Mouse (Mus musculus) liver, embryonic 16.5 days (tissue): ENCODE data around the gene Aak1. TPM values are rescaled to one million over a fixed set of nuclear protein-coding genes. Genes with fewer than 3 reads are reported as not detected.

ENCODE experiments used
- ATAC-seq: fragments of 200-750 bp; cut with Nextera tagmentation; 2 replicates; pipeline ENCODE4 v1.8.0; 2017; ENCODE audit warnings: low read depth, mild to moderate bottlenecking, moderate number of reproducible peaks, moderate library complexity
- H3K27ac ChIP-seq: fragments of 300-500 bp; sonication (generic); 2 replicates; pipeline ENCODE4 v1.5.1; 2014; ENCODE audit warnings: mild to moderate bottlenecking, low read length
- H3K27me3 ChIP-seq: fragments of 300-500 bp; sonication (generic); 2 replicates; pipeline ENCODE4 v1.6.1; 2014; ENCODE audit warnings: low read depth, low read length, mixed read lengths; ENCODE audit not compliant: control insufficient read depth, insufficient read depth
- H3K36me3 ChIP-seq: fragments of 300-500 bp; sonication (generic); 2 replicates; pipeline ENCODE4 v1.6.1; 2014; ENCODE audit warnings: mild to moderate bottlenecking; ENCODE audit not compliant: control insufficient read depth, insufficient read depth
- H3K4me1 ChIP-seq: fragments of 300-500 bp; sonication (generic); 2 replicates; pipeline ENCODE4 v1.6.1; 2014; ENCODE audit warnings: low read depth, low read length, mixed read lengths; ENCODE audit not compliant: control insufficient read depth
- H3K4me2 ChIP-seq: fragments of 300-500 bp; sonication (generic); 2 replicates; pipeline ENCODE4 v1.6.1; 2014; ENCODE audit warnings: low read depth, low read length, mixed read lengths
- H3K4me3 ChIP-seq: fragments of 300-500 bp; sonication (generic); 2 replicates; pipeline ENCODE4 v1.5.1; 2014; ENCODE audit warnings: low read depth, mild to moderate bottlenecking, low read length
- H3K9ac ChIP-seq: fragments of 300-500 bp; sonication (generic); 2 replicates; pipeline ENCODE4 v1.6.1; 2014; ENCODE audit warnings: low read depth, low read length
- H3K9me3 ChIP-seq: fragments of 300-500 bp; sonication (generic); replicated peaks from 2 replicates; pipeline ENCODE4 v1.6.1; 2016; ENCODE audit warnings: low read length; ENCODE audit not compliant: control insufficient read depth
- WGBS: fragments of 180-500 bp; shearing (Covaris S2); extraction: QIAGEN DNeasy Blood & Tissue Kit; methylation state at CpG from one replicate; pipeline ENCODE4 v1.1.7; 2014; ENCODE audit not compliant: insufficient replicate concordance; 5-methylcytosine and 5-hydroxymethylcytosine counted together
- polyA plus RNA-seq: library from polyadenylated mRNA; unstranded; fragments of >200 nt; fragmentation: Nextera tagmentation; extraction: Ambion mirVana; gene quantifications from 2 replicates; pipeline ENCODE4 v1.2.1, GENCODE M21; 2015

Gene Aak1
- polyA plus RNA-seq, 1 experiment from 2014 or later: 3.4 TPM

DNA sequence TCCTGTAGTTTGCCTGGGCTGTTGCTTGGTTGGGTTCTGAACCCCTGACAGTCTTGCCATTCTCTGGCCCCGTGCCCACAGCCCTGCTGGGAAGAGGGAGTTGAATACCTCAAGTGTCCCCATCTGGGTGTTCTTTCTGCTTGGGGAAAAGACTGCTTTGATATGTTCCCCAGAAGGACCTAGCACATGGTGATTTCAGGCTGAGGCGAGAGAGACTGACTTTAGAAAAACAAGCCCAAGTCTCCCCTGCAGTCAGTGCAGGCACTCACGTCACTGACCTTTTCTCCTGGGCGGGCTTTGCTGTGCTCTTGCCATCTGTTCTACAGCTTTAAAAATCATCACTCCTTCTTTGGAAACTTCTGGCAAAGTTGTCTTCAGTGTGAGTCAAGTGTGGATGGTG, 67.9 kb downstream of the Aak1 start:
- Histone ChIP-seq H3K9me3 (no peaks in the 10 kb centered on the region), H3K9ac (no peak overlapping the region), H3K4me3 (no peak overlapping the region), H3K27me3 (no peaks in the 10 kb centered on the region), H3K36me3 (no peaks in the 10 kb centered on the region), H3K4me2 (no peak overlapping the region), H3K4me1 (no peaks in the 10 kb centered on the region), H3K27ac (no peak overlapping the region)
- WGBS: 73% methylated on average over 4 of the region's 4 CpGs
- ATAC-seq: no peak

DNA sequence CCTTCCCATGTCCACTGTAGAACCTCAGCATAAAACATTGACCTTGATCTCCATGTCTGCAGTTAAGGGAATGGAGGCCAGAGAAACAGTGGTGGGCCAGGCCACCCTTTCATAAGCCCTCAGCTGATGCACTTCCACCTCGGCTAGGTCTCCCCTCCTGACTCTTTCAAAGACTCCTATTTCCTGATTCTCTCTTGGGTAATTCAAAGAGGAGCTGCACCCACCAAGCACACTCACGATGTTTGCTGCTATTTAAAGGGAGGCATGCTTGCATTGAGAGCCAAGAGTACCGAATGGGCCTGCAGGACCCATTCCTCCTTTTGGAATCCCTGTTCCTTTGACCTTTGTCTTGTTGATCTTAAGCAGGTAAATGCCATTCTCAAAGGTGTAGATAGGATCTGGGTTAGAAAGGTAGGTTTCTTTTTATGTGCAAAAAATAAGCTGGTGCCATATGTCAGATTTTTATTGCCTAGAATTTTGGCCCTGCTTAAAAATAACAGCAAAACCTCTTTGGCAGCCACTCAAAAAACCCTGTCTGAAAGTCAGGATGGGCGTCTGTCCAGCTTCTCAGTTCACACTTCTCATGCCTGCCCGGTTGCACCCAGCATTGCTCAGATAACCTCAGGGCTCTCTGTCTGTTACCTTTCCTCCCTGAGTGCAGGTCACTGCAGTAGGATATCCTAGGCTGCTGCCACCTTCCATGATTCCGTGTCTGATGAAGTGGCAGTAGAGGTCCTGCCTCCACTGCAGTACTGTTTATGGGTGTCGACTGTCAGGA, 68.9 kb downstream of the Aak1 start:
- Histone ChIP-seq H3K4me2 (no peak overlapping the region), H3K9me3 (no peaks in the 10 kb centered on the region), H3K36me3 (no peaks in the 10 kb centered on the region), H3K4me3 (no peak overlapping the region), H3K4me1 (no peaks in the 10 kb centered on the region), H3K27ac (no peak overlapping the region), H3K9ac (no peak overlapping the region), H3K27me3 (no peaks in the 10 kb centered on the region)
- WGBS: 56% methylated on average over 7 of the region's 7 CpGs
- ATAC-seq: no peak

DNA sequence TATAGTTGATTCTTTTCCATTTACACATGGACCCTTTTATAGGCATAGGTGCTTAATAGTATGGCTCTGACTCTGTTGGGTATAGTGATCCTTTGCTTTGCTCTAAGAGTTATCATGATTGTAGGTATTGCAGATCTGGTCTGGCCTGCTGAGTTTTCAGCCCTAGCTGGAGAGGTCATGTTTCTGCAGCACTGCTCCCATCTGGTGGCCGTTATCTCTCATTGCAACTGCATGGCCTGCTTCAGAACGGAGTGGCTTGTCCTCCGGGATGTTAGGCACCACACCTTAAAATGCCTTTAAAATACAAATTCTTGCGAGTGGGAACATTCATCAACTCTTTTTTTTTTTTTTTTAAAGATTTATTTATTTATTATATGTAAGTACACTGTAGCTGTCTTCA, 72.6 kb downstream of the Aak1 start:
- H3K27ac ChIP-seq: no peak overlapping the region
- H3K9ac ChIP-seq: no peak overlapping the region
- H3K27me3 ChIP-seq: no peaks in the 10 kb centered on the region
- no peak overlapping the region for H3K4me3 ChIP-seq
- peak; percentile 64 for ATAC-seq
- no peak overlapping the region for H3K4me2 ChIP-seq
- 19% methylated on average over 4 of the region's 4 CpGs for WGBS
- no peaks in the 10 kb centered on the region; the same call in 1 of the 2 replicates for H3K36me3 ChIP-seq
- H3K9me3 ChIP-seq: no peaks in the 10 kb centered on the region
- H3K4me1 ChIP-seq: no peaks in the 10 kb centered on the region

DNA sequence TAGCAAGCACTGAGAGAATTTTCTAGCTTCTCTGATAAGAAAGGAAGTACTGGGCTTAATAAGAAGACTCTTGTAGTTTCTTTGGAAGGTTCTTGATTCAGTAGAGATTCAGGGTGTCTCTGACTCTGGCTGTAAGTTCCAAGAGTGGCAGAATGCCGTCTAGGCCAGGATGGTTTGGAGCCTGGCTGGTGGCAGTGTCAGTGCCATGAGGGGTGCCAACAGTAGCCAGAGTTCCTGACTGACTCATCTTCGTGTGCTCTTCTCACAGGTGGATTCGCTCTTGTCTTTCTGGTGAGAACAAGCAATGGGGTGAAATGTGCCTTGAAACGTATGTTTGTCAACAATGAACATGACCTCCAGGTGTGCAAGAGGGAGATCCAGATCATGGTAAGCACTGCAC, 75.4 kb downstream of the Aak1 start:
- WGBS: 73% methylated on average over 4 of the region's 4 CpGs
- Histone ChIP-seq H3K9me3 (no peaks in the 10 kb centered on the region), H3K9ac (no peak overlapping the region), H3K27me3 (no peaks in the 10 kb centered on the region), H3K4me1 (no peaks in the 10 kb centered on the region), H3K27ac (no peak overlapping the region), H3K36me3 (no peaks in the 10 kb centered on the region; the same call in 1 of the 2 replicates), H3K4me3 (no peak overlapping the region), H3K4me2 (no peak overlapping the region)
- ATAC-seq: no peak

DNA sequence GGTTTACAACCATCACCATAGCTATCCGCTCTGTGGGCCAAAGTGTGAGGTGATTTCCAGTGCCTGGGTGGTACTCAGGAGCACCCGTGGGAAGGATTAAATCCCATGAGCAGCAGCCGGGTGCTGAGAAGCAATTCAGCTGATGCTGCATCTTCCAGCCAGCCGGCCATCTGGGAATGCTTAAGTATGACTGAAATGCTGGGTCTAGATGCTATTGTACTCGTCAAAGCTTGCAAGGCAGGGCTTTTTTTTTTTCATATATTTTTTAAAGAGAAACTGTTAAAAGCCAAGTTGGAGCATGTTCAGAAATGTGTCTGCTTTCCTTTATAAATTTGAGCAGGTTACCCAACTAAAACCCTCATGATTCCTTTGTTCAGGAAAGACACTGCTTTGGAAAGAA, 85.2 kb downstream of the Aak1 start:
- WGBS: 70% methylated on average over 5 of the region's 5 CpGs
- no peak overlapping the region for H3K27ac ChIP-seq
- no peak overlapping the region for H3K4me2 ChIP-seq

DNA sequence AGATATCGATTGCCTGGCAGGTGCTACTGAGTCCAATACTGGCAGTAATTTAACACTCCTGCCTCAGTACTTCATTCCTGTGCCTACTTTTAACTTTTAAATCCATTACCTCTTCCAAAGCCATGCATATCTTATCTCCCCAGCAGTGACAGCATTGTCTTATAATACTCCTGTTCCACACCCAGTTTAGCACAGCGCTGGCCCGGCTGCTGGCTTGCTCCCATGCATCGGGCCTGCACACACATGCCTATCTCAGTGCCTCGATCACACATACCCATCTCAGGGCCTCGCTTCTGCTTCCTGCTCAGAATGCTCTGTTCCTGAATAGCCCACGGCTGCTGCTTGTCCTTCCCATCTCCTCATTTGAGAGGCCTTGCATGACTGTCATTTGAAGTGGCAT, 90.5 kb downstream of the Aak1 start:
- Histone ChIP-seq H3K27ac (no peak overlapping the region), H3K4me3 (no peak overlapping the region), H3K9ac (no peak overlapping the region), H3K4me1 (no peaks in the 10 kb centered on the region; the same call in none of the 2 replicates), H3K27me3 (no peaks in the 10 kb centered on the region), H3K9me3 (no peaks in the 10 kb centered on the region), H3K36me3 (peaks cover 12% of the 10 kb centered on the region), H3K4me2 (no peak overlapping the region)
- ATAC-seq: peak; percentile 59
- 29% methylated on average over 7 of the region's 7 CpGs for WGBS

More for the DNA sequence above, 85.2 kb downstream of the Aak1 start:
- Histone ChIP-seq H3K4me1 (no peaks in the 10 kb centered on the region; the same call in 1 of the 2 replicates), H3K9ac (no peak overlapping the region), H3K27me3 (no peaks in the 10 kb centered on the region), H3K36me3 (peaks cover 12% of the 10 kb centered on the region), H3K9me3 (no peaks in the 10 kb centered on the region), H3K4me3 (no peak overlapping the region)
- ATAC-seq: no peak

DNA sequence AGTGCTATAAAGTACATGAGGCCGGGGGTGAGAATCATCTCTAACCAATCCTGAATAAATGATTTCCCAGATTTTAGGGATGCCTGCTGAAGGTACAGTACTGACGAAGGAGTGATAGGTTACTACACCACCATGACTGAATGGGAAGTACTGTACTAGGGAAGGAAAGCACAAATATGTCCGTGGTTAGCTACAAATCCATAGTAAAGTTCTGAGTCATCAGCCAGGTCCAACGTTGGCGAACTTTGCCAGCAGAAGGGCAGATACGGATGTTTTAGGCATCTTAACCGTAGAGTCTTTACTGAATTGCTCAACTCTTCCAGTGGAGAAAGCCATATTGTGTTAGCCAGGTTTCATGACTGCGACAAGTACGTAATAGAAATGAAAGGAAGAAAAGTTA, 91.6 kb downstream of the Aak1 start:
- no peaks in the 10 kb centered on the region; the same call in none of the 2 replicates for H3K4me1 ChIP-seq
- no peak for ATAC-seq
- no peaks in the 10 kb centered on the region for H3K27me3 ChIP-seq
- no peak overlapping the region for H3K4me3 ChIP-seq
- no peak overlapping the region for H3K9ac ChIP-seq
- H3K4me2 ChIP-seq: no peak overlapping the region
- H3K9me3 ChIP-seq: no peaks in the 10 kb centered on the region
- WGBS: 82% methylated on average over 9 of the region's 9 CpGs
- H3K36me3 ChIP-seq: peaks cover 4% of the 10 kb centered on the region
- H3K27ac ChIP-seq: no peak overlapping the region

DNA sequence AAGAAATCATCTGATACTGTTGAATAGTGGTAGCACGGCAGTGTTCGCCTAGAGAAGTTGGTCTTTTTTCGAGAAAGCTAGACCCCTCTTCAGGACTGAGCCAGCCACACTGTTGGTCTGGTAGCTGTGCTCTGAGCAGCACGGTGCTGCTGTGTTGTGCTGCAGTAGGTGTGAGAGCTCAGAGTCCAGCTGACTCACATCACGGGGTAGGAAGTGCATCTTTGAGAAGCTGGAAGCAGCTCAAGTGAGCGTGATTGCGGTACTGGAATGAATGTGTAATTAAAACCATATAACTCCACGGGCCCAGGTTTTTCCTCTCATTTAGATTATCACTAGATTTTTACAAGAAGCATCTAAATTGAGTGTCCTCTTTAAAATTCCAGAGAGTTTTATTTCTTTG, 97.8 kb downstream of the Aak1 start:
- 84% methylated on average over 8 of the region's 8 CpGs for WGBS
- no peaks in the 10 kb centered on the region for H3K27me3 ChIP-seq

DNA sequence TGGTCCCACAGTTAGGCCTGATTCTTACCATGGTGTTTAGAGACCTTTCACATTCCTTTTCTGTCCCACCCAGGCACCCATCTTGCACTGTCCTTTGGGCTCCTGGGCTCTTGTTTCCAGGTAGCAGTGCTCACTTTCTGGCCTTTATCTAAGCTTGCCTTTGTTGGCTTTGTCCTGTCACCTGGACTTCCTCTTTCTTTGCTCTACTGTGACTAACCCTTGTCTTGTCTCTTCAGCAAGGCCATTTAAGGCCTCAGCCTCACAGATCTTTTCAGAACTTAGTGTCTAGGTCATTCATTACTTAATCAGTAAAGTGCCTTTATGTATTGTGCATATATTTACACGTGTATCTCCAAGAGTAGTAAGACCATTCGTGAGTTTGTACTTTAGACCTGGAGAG, 99.4 kb downstream of the Aak1 start:
- no peaks in the 10 kb centered on the region for H3K4me1 ChIP-seq
- no peak overlapping the region for H3K4me3 ChIP-seq
- 67% methylated on average over 2 of the region's 2 CpGs for WGBS
- no peak overlapping the region for H3K4me2 ChIP-seq
- no peaks in the 10 kb centered on the region for H3K9me3 ChIP-seq
- ATAC-seq: no peak
- no peaks in the 10 kb centered on the region for H3K27me3 ChIP-seq
- H3K9ac ChIP-seq: no peak overlapping the region
- H3K36me3 ChIP-seq: peaks cover 2% of the 10 kb centered on the region; the same call in 1 of the 2 replicates
- no peak overlapping the region for H3K27ac ChIP-seq

More for the DNA sequence above, 97.8 kb downstream of the Aak1 start:
- no peak overlapping the region for H3K4me2 ChIP-seq
- H3K4me1 ChIP-seq: no peaks in the 10 kb centered on the region
- H3K4me3 ChIP-seq: no peak overlapping the region
- H3K27ac ChIP-seq: no peak overlapping the region
- ATAC-seq: no peak
- H3K36me3 ChIP-seq: peaks cover 2% of the 10 kb centered on the region; the same call in 1 of the 2 replicates
- H3K9me3 ChIP-seq: no peaks in the 10 kb centered on the region
- H3K9ac ChIP-seq: no peak overlapping the region
